9 mouse cellular contexts compared by ENCODE assay signal in the genomic region with DNA sequence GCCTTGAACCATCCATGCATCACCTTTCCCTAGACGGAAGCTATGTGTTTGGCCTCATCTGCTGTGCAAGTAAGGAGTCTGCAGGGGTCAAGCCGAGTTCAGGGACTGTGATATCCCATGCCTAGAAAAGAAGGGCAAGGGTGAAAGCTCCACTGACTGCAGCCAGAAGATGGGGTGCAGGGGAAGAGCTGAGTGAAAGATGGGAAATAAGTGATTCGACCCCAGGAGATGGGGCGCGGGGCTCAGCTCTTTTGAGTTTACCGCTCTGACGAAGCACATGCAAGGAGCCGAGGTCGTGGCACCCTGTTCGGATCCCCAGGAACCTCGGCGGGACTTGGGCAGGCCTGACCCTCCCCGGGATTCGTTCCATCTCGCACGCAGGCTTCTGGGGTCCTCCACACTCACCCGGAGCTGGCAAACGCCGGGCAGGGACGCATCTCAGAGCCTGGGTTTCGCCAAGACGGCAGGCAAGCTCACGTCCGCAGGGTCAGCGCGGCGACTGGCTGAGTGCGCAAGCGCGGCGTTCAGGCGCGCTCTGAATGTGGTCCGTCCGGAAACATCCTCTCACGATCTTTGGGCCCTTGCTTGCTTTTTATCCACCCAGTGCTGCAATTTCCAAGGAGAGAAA. TPM values are rescaled to one million over a fixed set of nuclear protein-coding genes. Genes with fewer than 3 reads are reported as not detected.
DNase-seq lines count a peak whose midpoint lies in the region; ATAC-seq and TF ChIP-seq lines count a peak whose summit lies in the region.
"Had no signal": no experiment of that assay in that cellular context is flagged by ENCODE, and none has a peak within 500 bp of the region (broad histone marks: within the 10 kb centered on the region; RNA-seq: fewer than 3 reads in every experiment).

Gene Zfp770 (minus strand): TSS at position 538 of the 628 bp plus-strand sequence.

- H3K9me3 ChIP-seq in embryonic facial prominence, embryonic 13.5 days, result no peaks in the 10 kb centered on the region
- H3K9me3 ChIP-seq in limb, embryonic 11.5 days (ENCODE audit: control insufficient read depth, low read length), result no peaks in the 10 kb centered on the region
- no peaks in the 10 kb centered on the region for H3K9me3 ChIP-seq in midbrain, embryonic 13.5 days
- H3K9me3 ChIP-seq: G1E had no signal

- peak within 1 kb of the TSS; percentile 75 for H3K4me2 ChIP-seq in embryonic facial prominence, embryonic 13.5 days
- peak within 1 kb of the TSS; percentile 47 for H3K4me2 ChIP-seq in limb, embryonic 11.5 days (ENCODE audit: low read depth, severe bottlenecking)
- peak within 1 kb of the TSS; percentile 84 for H3K4me2 ChIP-seq in midbrain, embryonic 13.5 days (replicated peaks)

- H3K79me2 ChIP-seq in heart, adult 2 months (replicated peaks; ENCODE audit: control insufficient read depth, insufficient read depth, low read length), result no peaks in the 10 kb centered on the region; the same call in 1 of the 2 replicates

- TF ChIP-seq POLR2A in heart, adult 2 months (IDR thresholded peaks at IDR 0.05; ENCODE audit: insufficient read depth, low read depth, low read length), result peak; percentile 95
- peak; percentile 82 for TF ChIP-seq POLR2A in kidney, adult 2 months (IDR thresholded peaks at IDR 0.05; ENCODE audit: low read depth, low read length)
- peak; percentile 46; the same call in 1 of the 2 replicates for TF ChIP-seq POLR2A in small intestine, adult 2 months (IDR thresholded peaks at IDR 0.05; ENCODE audit: low read depth, low read length)

- peak within 1 kb of the TSS; percentile 82 for H3K4me3 ChIP-seq in embryonic facial prominence, embryonic 13.5 days
- peak within 1 kb of the TSS; percentile 96 for H3K4me3 ChIP-seq in heart, adult 2 months
- H3K4me3 ChIP-seq in kidney, adult 2 months (ENCODE audit: insufficient read depth, low read depth, low read length), result peak within 1 kb of the TSS; percentile 98
- peak within 1 kb of the TSS; percentile 81 for H3K4me3 ChIP-seq in limb, embryonic 11.5 days (ENCODE audit: low read depth, low read length)
- peak within 1 kb of the TSS; percentile 90 for H3K4me3 ChIP-seq in midbrain, embryonic 13.5 days (replicated peaks)
- H3K4me3 ChIP-seq in small intestine, adult 2 months (ENCODE audit: low read depth, low read length), result peak within 1 kb of the TSS; percentile 92

- peak within 1 kb of the TSS; percentile 94 for H3K9ac ChIP-seq in embryonic facial prominence, embryonic 13.5 days
- peak within 1 kb of the TSS; percentile 99 for H3K9ac ChIP-seq in heart, adult 2 months (ENCODE audit: low read depth, low read length)
- H3K9ac ChIP-seq in limb, embryonic 11.5 days (ENCODE audit: low read length), result peak within 1 kb of the TSS; percentile 92
- peak within 1 kb of the TSS; percentile 93 for H3K9ac ChIP-seq in midbrain, embryonic 13.5 days (replicated peaks)

- TF ChIP-seq EP300 in heart, adult 2 months (IDR thresholded peaks at IDR 0.05; ENCODE audit: insufficient read depth, low read depth, low read length), result peak; percentile 60; the same call in 1 of the 2 replicates

- peak; percentile 89 for ATAC-seq in embryonic facial prominence, embryonic 13.5 days (ENCODE audit: insufficient number of reproducible peaks, insufficient read depth, low FRiP score, low TSS enrichment, low read depth)
- peak; percentile 88 for ATAC-seq in limb, embryonic 11.5 days (ENCODE audit: insufficient number of reproducible peaks, low FRiP score, low TSS enrichment, low read depth)
- ATAC-seq in midbrain, embryonic 13.5 days, result peak; percentile 96

- H3K36me3 ChIP-seq in embryonic facial prominence, embryonic 13.5 days, result peaks cover 14% of the 10 kb centered on the region
- H3K36me3 ChIP-seq in heart, adult 2 months (ENCODE audit: control insufficient read depth, insufficient read depth, low read length), result peaks cover 17% of the 10 kb centered on the region
- no peaks in the 10 kb centered on the region for H3K36me3 ChIP-seq in kidney, adult 2 months (ENCODE audit: control insufficient read depth, insufficient read depth, low read length)
- H3K36me3 ChIP-seq in limb, embryonic 11.5 days (ENCODE audit: control insufficient read depth, insufficient read depth, low read length), result no peaks in the 10 kb centered on the region
- peaks cover 12% of the 10 kb centered on the region for H3K36me3 ChIP-seq in midbrain, embryonic 13.5 days
- H3K36me3 ChIP-seq in small intestine, adult 2 months (ENCODE audit: control insufficient read depth, insufficient read depth, low read length), result peaks cover 4% of the 10 kb centered on the region; the same call in 1 of the 2 replicates
- H3K36me3 ChIP-seq: G1E had no signal

- peak; percentile 87 for DNase-seq in 3T3-L1 (ENCODE audit: low read depth, low spot score)
- peak; percentile 61 to 63 for DNase-seq in adrenal gland, postnatal 4 days (ENCODE audit: low spot score in 2 of 2)
- DNase-seq in heart, adult 2 months, result peak; percentile 84 to 86
- DNase-seq in kidney, adult 2 months, result peak; percentile 87
- peak; percentile 89 for DNase-seq in limb, embryonic 11.5 days (ENCODE audit: low spot score)

- under 1% methylated on average over 36 of the region's 36 CpGs for WGBS in embryonic facial prominence, embryonic 13.5 days
- WGBS in heart, adult 2 months, result under 1% methylated on average over 36 of the region's 36 CpGs
- WGBS in kidney, adult 2 months, result under 1% methylated on average over 36 of the region's 36 CpGs
- WGBS in limb, embryonic 11.5 days, result under 1% methylated on average over 36 of the region's 36 CpGs
- under 1% methylated on average over 36 of the region's 36 CpGs for WGBS in midbrain, embryonic 13.5 days
- under 1% methylated on average over 36 of the region's 36 CpGs for WGBS in small intestine, adult 2 months

- no peaks in the 10 kb centered on the region for H3K27me3 ChIP-seq in embryonic facial prominence, embryonic 13.5 days
- no peaks in the 10 kb centered on the region for H3K27me3 ChIP-seq in heart, adult 2 months (ENCODE audit: control insufficient read depth, insufficient read depth, low read length)
- no peaks in the 10 kb centered on the region for H3K27me3 ChIP-seq in kidney, adult 2 months (replicated peaks; ENCODE audit: control insufficient read depth, insufficient read depth, low read length)
- no peaks in the 10 kb centered on the region for H3K27me3 ChIP-seq in limb, embryonic 11.5 days (ENCODE audit: control insufficient read depth, insufficient read depth, low read length)
- H3K27me3 ChIP-seq in midbrain, embryonic 13.5 days, result no peaks in the 10 kb centered on the region
- H3K27me3 ChIP-seq in small intestine, adult 2 months (ENCODE audit: control insufficient read depth, insufficient read depth, low read length), result no peaks in the 10 kb centered on the region

- H3K27ac ChIP-seq in embryonic facial prominence, embryonic 13.5 days, result peak within 1 kb of the TSS; percentile 77
- peak within 1 kb of the TSS; percentile 92 for H3K27ac ChIP-seq in heart, adult 2 months
- H3K27ac ChIP-seq in kidney, adult 2 months (ENCODE audit: insufficient read depth, low read depth, low read length), result peak within 1 kb of the TSS; percentile 72
- H3K27ac ChIP-seq in limb, embryonic 11.5 days (replicated peaks; ENCODE audit: low read depth, low read length), result peak within 1 kb of the TSS; percentile 48; the same call in 1 of the 2 replicates
- H3K27ac ChIP-seq in midbrain, embryonic 13.5 days, result peak within 1 kb of the TSS; percentile 72
- H3K27ac ChIP-seq in small intestine, adult 2 months (ENCODE audit: insufficient read depth, low read depth, low read length), result no peak within 1 kb of the TSS; the same call in 1 of the 2 replicates

- peaks cover 10% of the 10 kb centered on the region for H3K4me1 ChIP-seq in embryonic facial prominence, embryonic 13.5 days
- H3K4me1 ChIP-seq in heart, adult 2 months (ENCODE audit: control insufficient read depth, insufficient read depth, low read length), result peaks cover 2% of the 10 kb centered on the region; the same call in 1 of the 2 replicates
- H3K4me1 ChIP-seq in kidney, adult 2 months (ENCODE audit: control insufficient read depth, insufficient read depth, low read length), result no peaks in the 10 kb centered on the region; the same call in 1 of the 2 replicates
- no peaks in the 10 kb centered on the region for H3K4me1 ChIP-seq in limb, embryonic 11.5 days (ENCODE audit: control insufficient read depth, insufficient read depth, low read length)
- H3K4me1 ChIP-seq in midbrain, embryonic 13.5 days (replicated peaks), result peaks cover 17% of the 10 kb centered on the region
- H3K4me1 ChIP-seq in small intestine, adult 2 months (ENCODE audit: control insufficient read depth, insufficient read depth, insufficient read length, low read length), result 0 out of 2 replicates have a peak, but pooled peaks cover 3% of the 10 kb centered on the region

- no peak for TF ChIP-seq CTCF in heart, adult 2 months (IDR thresholded peaks at IDR 0.05)
- no peak for TF ChIP-seq CTCF in kidney, adult 2 months (conservative IDR thresholded peaks at IDR 0.05; ENCODE audit: insufficient read depth, insufficient read length, low read depth, low read length)
- no peak for TF ChIP-seq CTCF in small intestine, adult 2 months (IDR thresholded peaks at IDR 0.05; ENCODE audit: extremely low read depth, insufficient read length, insufficient replicate concordance, low read depth, low read length)

- intact Hi-C loops in heart, adult 2 months (cut with DNase I), result loop anchor here (1.0 kb wide), 1 partner anchor 26 kb away; no protein-coding TSS in a partner anchor

RNA-seq across cellular contexts. Expression of gene Zfp770, which starts in this region (rescaled TPM):
- 10 to 100 TPM; 15.4 TPM for total RNA-seq in adrenal gland, postnatal 4 days (2021)
- polyA plus RNA-seq in embryonic facial prominence, embryonic 13.5 days (2015; fragmentation: Nextera tagmentation; extraction: Ambion mirVana), result 3.9 and 5.9 TPM in 2 replicates
- 10 to 100 TPM; 16.8 to 18.6 TPM for total RNA-seq in heart, adult 2 months (2021)
- 3.4 and 9.0 TPM in 2 replicates for polyA plus RNA-seq in heart, adult 2 months (2012; rRNA removed)
- polyA plus RNA-seq in kidney, adult 2 months (2012; rRNA removed), result 1.3 and 1.9 TPM in 2 replicates
- polyA plus RNA-seq in limb, embryonic 11.5 days (2014; fragmentation: Nextera tagmentation; extraction: Ambion mirVana), result 4.8 and 5.3 TPM in 2 replicates
- polyA plus RNA-seq in midbrain, embryonic 13.5 days (2015; fragmentation: Nextera tagmentation; extraction: Ambion mirVana), result 3.8 and 4.7 TPM in 2 replicates
- 0.09 and 0.13 TPM in 2 replicates for polyA plus RNA-seq in small intestine, adult 2 months (2012; rRNA removed)
- polyA plus RNA-seq: G1E had no signal
